ENCODE assay signal across 7 mouse cellular contexts in the genomic region with DNA sequence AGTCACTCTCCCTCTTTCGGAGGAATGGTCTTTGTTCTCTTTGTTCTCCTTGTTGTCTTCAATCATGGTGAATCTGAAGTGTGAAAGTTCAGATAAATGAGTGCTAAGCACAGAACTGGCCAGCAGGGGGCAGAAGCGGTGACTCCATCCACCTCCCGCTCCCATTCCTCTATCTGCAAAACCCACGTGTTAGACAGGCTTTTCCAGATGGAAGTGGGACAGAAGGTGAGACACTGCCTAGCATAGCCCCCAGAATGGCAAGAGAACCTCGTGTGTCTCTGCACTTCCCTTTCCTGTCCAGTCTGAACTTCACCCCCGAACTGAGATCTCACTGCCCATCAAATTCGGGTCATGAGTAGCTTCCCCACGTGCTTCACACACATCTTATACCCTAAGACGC. TPM values are rescaled to one million over a fixed set of nuclear protein-coding genes. Genes with fewer than 3 reads are reported as not detected.
A peak's percentile ranks its signal among the peaks of the same experiment; 100 is the strongest.
DNase-seq lines count a peak whose midpoint lies in the region; ATAC-seq and TF ChIP-seq lines count a peak whose summit lies in the region.

No protein-coding gene starts in this region.

- H3K36me3 ChIP-seq in lung, postnatal 0 days (ENCODE audit: insufficient read depth, low read length) = no peaks in the 10 kb centered on the region

- ATAC-seq in common myeloid progenitor, adult 5-6 weeks (replicated peaks; ENCODE audit: low read depth, poor library complexity, severe bottlenecking) = peak; percentile 43; the same call in 1 of the 2 replicates
- ATAC-seq in lung, postnatal 0 days = no peak

- DNase-seq in layer of hippocampus, adult 11-12 months (ENCODE audit: low spot score) = peak; percentile 22
- no peak for DNase-seq in layer of hippocampus, adult 9-10 months (ENCODE audit: low spot score)
- DNase-seq in B cell, adult 2 months = peak; percentile 43 to 48
- DNase-seq in ES-CJ7 (ENCODE audit: low read depth, low spot score) = peak; percentile 72
- DNase-seq in lung, postnatal 0 days (ENCODE audit: low spot score) = peak; percentile 34
- no peak for DNase-seq in urinary bladder, postnatal 36 days (ENCODE audit: low spot score in 2 of 2)

- no peaks in the 10 kb centered on the region for H3K4me1 ChIP-seq in lung, postnatal 0 days (ENCODE audit: insufficient read depth, low read depth, low read length)

- TF ChIP-seq CTCF in lung, postnatal 0 days (IDR thresholded peaks at IDR 0.05) = peak; percentile 73

- H3K4me3 ChIP-seq in lung, postnatal 0 days (ENCODE audit: low read depth, low read length) = no peak overlapping the region

- H3K9ac ChIP-seq in lung, postnatal 0 days (replicated peaks; ENCODE audit: low read depth) = no peak overlapping the region

- 30% methylated on average over 9 of the region's 9 CpGs for WGBS in lung, postnatal 0 days

- H3K4me2 ChIP-seq in lung, postnatal 0 days (replicated peaks; ENCODE audit: low read depth, low read length) = no peak overlapping the region

- H3K9me3 ChIP-seq in lung, postnatal 0 days (ENCODE audit: low read length) = no peaks in the 10 kb centered on the region

- TF ChIP-seq EP300 in lung, postnatal 0 days (IDR thresholded peaks at IDR 0.05) = no peak

- 0 out of 2 replicates have a peak, but pooled peaks cover 3% of the 10 kb centered on the region for H3K27me3 ChIP-seq in lung, postnatal 0 days (replicated peaks; ENCODE audit: insufficient read depth, low read length)

- no peak overlapping the region for H3K27ac ChIP-seq in lung, postnatal 0 days (ENCODE audit: low read length)

RNA-seq across cellular contexts. Expression of gene Tph1, which starts 7.1 kb away (rescaled TPM):
- total RNA-seq in common myeloid progenitor, adult 5-6 weeks (2017) = not detected in 2 replicates
- 0.27 and 0.32 TPM in 2 replicates for polyA plus RNA-seq in lung, postnatal 0 days (2015; fragmentation: Nextera tagmentation; extraction: Ambion mirVana)

RNA-seq across cellular contexts. Expression of gene Sergef, which starts 25.6 kb away (rescaled TPM):
- 7.6 and 17.5 TPM in 2 replicates for total RNA-seq in common myeloid progenitor, adult 5-6 weeks (2017)
- 7.2 and 8.3 TPM in 2 replicates for polyA plus RNA-seq in lung, postnatal 0 days (2015; fragmentation: Nextera tagmentation; extraction: Ambion mirVana)

RNA-seq across cellular contexts. Expression of gene Saal1, which starts 45.2 kb away (rescaled TPM):
- 14.6 and 18.5 TPM in 2 replicates for total RNA-seq in common myeloid progenitor, adult 5-6 weeks (2017)
- polyA plus RNA-seq in lung, postnatal 0 days (2015; fragmentation: Nextera tagmentation; extraction: Ambion mirVana) = 9.5 and 11.1 TPM in 2 replicates

RNA-seq across cellular contexts. Expression of gene Saa3, which starts 50.3 kb away (rescaled TPM):
- 3.8 TPM in 1 of 2 replicates, not detected in the other for total RNA-seq in common myeloid progenitor, adult 5-6 weeks (2017)
- polyA plus RNA-seq in lung, postnatal 0 days (2015; fragmentation: Nextera tagmentation; extraction: Ambion mirVana) = 34.2 and 98.7 TPM in 2 replicates

Comparison
In these comparisons a context has a peak if more than half of its experiments do, and no peak if none do; other contexts are left out.
1. DNase-seq: peak in layer of hippocampus, adult 11-12 months (single experiment), B cell, adult 2 months (2 of 2), ES-CJ7 (single experiment) and lung, postnatal 0 days (single experiment); none in layer of hippocampus, adult 9-10 months (single experiment) and urinary bladder, postnatal 36 days (0 of 2).